Mouse (Mus musculus): ENCODE measurements at regions not wholly inside any gene's neighbourhood (a gene's known extent, or its start where the extent isn't known, plus 50 kb on each side); places are given as distances from the start of the nearest gene placed in this dataset.

- no peak for DNase-seq (ENCODE audit: low spot score in 2 of 2)
These were observed 106.3 kb downstream of the Cysltr2 start for GRCm38 (mm10) chr14:72942571-72942970.

- no peak for DNase-seq (ENCODE audit: low spot score in 2 of 2)
These were observed 109.9 kb downstream of the Cysltr2 start for GRCm38 (mm10) chr14:72939067-72939393.

GRCm38 (mm10) chr14:72938382-72939066 lies 110.4 kb downstream of the Cysltr2 start:
- no peak for DNase-seq (ENCODE audit: low spot score in 2 of 2)

GRCm38 (mm10) chr14:72933598-72933997 lies 115.3 kb downstream of the Cysltr2 start:
- no peak for DNase-seq (ENCODE audit: low spot score in 2 of 2)

GRCm38 (mm10) chr14:72932296-72932695 lies 116.6 kb downstream of the Cysltr2 start:
- DNase-seq (ENCODE audit: low spot score in 2 of 2), result no peak

- no peak for DNase-seq (ENCODE audit: low spot score in 2 of 2)
These were observed 147.6 kb downstream of the Cysltr2 start for GRCm38 (mm10) chr14:72901171-72901926.

- no peak for DNase-seq (ENCODE audit: low spot score in 2 of 2)
These were observed 149.3 kb downstream of the Cysltr2 start for GRCm38 (mm10) chr14:72899630-72900029.

GRCm38 (mm10) chr14:72892316-72892715 lies 156.6 kb downstream of the Cysltr2 start:
- DNase-seq (ENCODE audit: low spot score in 2 of 2), result no peak

- DNase-seq (ENCODE audit: low spot score in 2 of 2), result no peak
These were observed 159.3 kb downstream of the Cysltr2 start for GRCm38 (mm10) chr14:72889663-72890062.

- DNase-seq (ENCODE audit: low spot score in 2 of 2), result no peak
These were observed 161.3 kb downstream of the Cysltr2 start for GRCm38 (mm10) chr14:72887470-72888071.

GRCm38 (mm10) chr14:72886935-72887369 lies 162.0 kb downstream of the Cysltr2 start:
- DNase-seq (ENCODE audit: low spot score in 2 of 2), result peak in 1 of 2 experiments; percentile 6

GRCm38 (mm10) chr14:72885824-72886223 lies 163.1 kb downstream of the Cysltr2 start:
- DNase-seq (ENCODE audit: low spot score in 2 of 2), result no peak

- no peak for DNase-seq (ENCODE audit: low spot score in 2 of 2)
These were observed 164.4 kb downstream of the Cysltr2 start for GRCm38 (mm10) chr14:72884561-72884960.

GRCm38 (mm10) chr14:72877132-72877531 lies 167.3 kb upstream of the Fndc3a start:
- no peak for DNase-seq (ENCODE audit: low spot score in 2 of 2)

GRCm38 (mm10) chr14:72873494-72873893 lies 163.7 kb upstream of the Fndc3a start:
- DNase-seq (ENCODE audit: low spot score in 2 of 2), result no peak

- DNase-seq (ENCODE audit: low spot score in 2 of 2), result peak; percentile 21 to 24
These were observed 159.5 kb upstream of the Fndc3a start for GRCm38 (mm10) chr14:72869188-72869749.

GRCm38 (mm10) chr14:72866896-72867295 lies 157.1 kb upstream of the Fndc3a start:
- DNase-seq (ENCODE audit: low spot score in 2 of 2), result no peak

- DNase-seq (ENCODE audit: low spot score in 2 of 2), result no peak
These were observed 155.7 kb upstream of the Fndc3a start for GRCm38 (mm10) chr14:72865531-72865930.

- DNase-seq (ENCODE audit: low spot score in 2 of 2), result no peak
These were observed 155.0 kb upstream of the Fndc3a start for GRCm38 (mm10) chr14:72864792-72865191.

- DNase-seq (ENCODE audit: low spot score in 2 of 2), result no peak
These were observed 154.3 kb upstream of the Fndc3a start for GRCm38 (mm10) chr14:72864130-72864529.

GRCm38 (mm10) chr14:72862806-72863526 lies 153.2 kb upstream of the Fndc3a start:
- no peak for DNase-seq (ENCODE audit: low spot score in 2 of 2)

GRCm38 (mm10) chr14:72854226-72854625 lies 144.4 kb upstream of the Fndc3a start:
- DNase-seq (ENCODE audit: low spot score in 2 of 2), result no peak

All from urinary bladder, adult 18-20 months (tissue).